Mouse (Mus musculus): ENCODE results near the gene 4930562C15Rik. TPM values are rescaled to one million over a fixed set of nuclear protein-coding genes. Genes with fewer than 3 reads are reported as not detected.

4930562C15Rik gene
- polyA plus RNA-seq, 1 experiment from 2014 or later = 1.3 TPM

DNA sequence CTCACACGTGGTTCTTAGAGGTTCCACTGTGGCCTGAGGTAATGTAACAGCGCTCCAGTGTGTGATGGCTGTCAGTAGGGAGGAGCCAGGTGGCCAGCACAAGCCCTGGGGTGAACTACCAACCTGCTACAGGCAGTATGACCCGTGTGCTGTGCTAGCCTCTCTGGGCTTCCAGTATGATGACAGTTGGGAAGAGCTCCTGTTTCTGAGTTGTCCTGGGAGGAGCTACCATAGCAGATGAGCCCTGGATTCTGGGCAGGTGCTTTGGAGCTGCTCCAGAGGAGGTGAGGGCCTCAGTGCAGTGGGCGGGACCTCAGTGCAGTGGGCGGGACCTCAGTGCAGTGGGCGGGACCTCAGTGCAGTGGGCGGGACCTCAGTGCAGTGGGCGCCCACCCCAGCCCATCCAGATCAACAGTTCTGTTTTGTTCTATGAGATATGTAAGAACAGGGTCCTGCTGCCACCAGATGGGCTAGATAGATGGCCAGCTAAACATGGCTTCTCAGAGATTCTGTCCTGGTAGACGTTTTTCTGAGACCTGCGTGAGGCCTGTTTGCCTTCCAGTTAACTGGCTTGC is 76.9 kb downstream of the 4930562C15Rik start:
- no peaks in the 10 kb centered on the region for H3K27me3 ChIP-seq (ENCODE audit: control insufficient read depth, insufficient read depth, low read length)
- H3K4me3 ChIP-seq (ENCODE audit: low read depth, low read length) = no peak overlapping the region
- no peak overlapping the region for H3K4me2 ChIP-seq (replicated peaks; ENCODE audit: low read depth, low read length)
- no peak overlapping the region for H3K9ac ChIP-seq (replicated peaks; ENCODE audit: low read depth, low read length)
- ATAC-seq (ENCODE audit: insufficient number of reproducible peaks, insufficient read depth, low FRiP score, low read depth) = no peak
- H3K36me3 ChIP-seq (ENCODE audit: control insufficient read depth, insufficient read depth, low read length) = peaks cover 48% of the 10 kb centered on the region
- 72% methylated on average over 10 of the region's 10 CpGs for WGBS
- H3K27ac ChIP-seq (ENCODE audit: low read length) = no peak overlapping the region
- no peaks in the 10 kb centered on the region for H3K4me1 ChIP-seq (ENCODE audit: control insufficient read depth, insufficient read depth, low read length)
- no peaks in the 10 kb centered on the region for H3K9me3 ChIP-seq (ENCODE audit: control insufficient read depth, low read depth, low read length)

GRCm38 (mm10) chr16:4912907-4913782 is 77.9 kb downstream of the 4930562C15Rik start:
- no peak overlapping the region for H3K9ac ChIP-seq (replicated peaks; ENCODE audit: low read depth, low read length)
- H3K4me2 ChIP-seq (replicated peaks; ENCODE audit: low read depth, low read length) = no peak overlapping the region
- H3K4me1 ChIP-seq (ENCODE audit: control insufficient read depth, insufficient read depth, low read length) = no peaks in the 10 kb centered on the region
- ATAC-seq (ENCODE audit: insufficient number of reproducible peaks, insufficient read depth, low FRiP score, low read depth) = no peak; the same call in 1 of the 2 replicates
- H3K27me3 ChIP-seq (ENCODE audit: control insufficient read depth, insufficient read depth, low read length) = no peaks in the 10 kb centered on the region
- peaks cover 47% of the 10 kb centered on the region for H3K36me3 ChIP-seq (ENCODE audit: control insufficient read depth, insufficient read depth, low read length)
- H3K9me3 ChIP-seq (ENCODE audit: control insufficient read depth, low read depth, low read length) = no peaks in the 10 kb centered on the region
- H3K27ac ChIP-seq (ENCODE audit: low read length) = peak overlapping the region; percentile 56; the same call in 1 of the 2 replicates
- WGBS = 75% methylated on average over 11 of the region's 11 CpGs
- H3K4me3 ChIP-seq (ENCODE audit: low read depth, low read length) = no peak overlapping the region

- no peaks in the 10 kb centered on the region for H3K4me1 ChIP-seq (ENCODE audit: control insufficient read depth, insufficient read depth, low read length)
- peak; percentile 59; the same call in 1 of the 2 replicates for ATAC-seq (ENCODE audit: insufficient number of reproducible peaks, insufficient read depth, low FRiP score, low read depth)
- no peak overlapping the region for H3K9ac ChIP-seq (replicated peaks; ENCODE audit: low read depth, low read length)
- no peak overlapping the region for H3K27ac ChIP-seq (ENCODE audit: low read length)
- H3K9me3 ChIP-seq (ENCODE audit: control insufficient read depth, low read depth, low read length) = no peaks in the 10 kb centered on the region
- WGBS = 36% methylated on average over 12 of the region's 12 CpGs
- peaks cover 40% of the 10 kb centered on the region for H3K36me3 ChIP-seq (ENCODE audit: control insufficient read depth, insufficient read depth, low read length)
- no peaks in the 10 kb centered on the region for H3K27me3 ChIP-seq (ENCODE audit: control insufficient read depth, insufficient read depth, low read length)
- no peak overlapping the region for H3K4me3 ChIP-seq (ENCODE audit: low read depth, low read length)
- H3K4me2 ChIP-seq (replicated peaks; ENCODE audit: low read depth, low read length) = no peak overlapping the region
Measured at GRCm38 (mm10) chr16:4913783-4914735, 78.8 kb downstream of the 4930562C15Rik start.

DNA sequence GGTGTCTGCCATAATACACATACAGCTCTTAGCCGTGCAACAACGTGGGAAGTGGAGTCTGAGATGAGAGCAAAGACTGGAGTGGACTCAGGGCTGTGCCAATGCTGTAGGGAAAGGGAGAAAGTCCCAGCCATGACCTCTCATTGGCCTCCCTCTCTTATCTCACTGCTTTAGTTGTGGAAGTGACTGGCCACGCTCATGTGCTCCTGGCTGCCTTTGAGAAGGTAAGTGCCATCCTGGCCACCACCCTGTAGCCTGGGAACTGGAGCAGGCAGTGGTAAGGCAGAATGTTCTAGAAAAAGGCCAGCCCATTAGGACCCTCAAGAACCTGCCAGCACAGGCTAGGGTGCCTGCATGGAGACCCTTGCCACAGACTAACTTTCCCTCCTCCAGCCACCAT is 80.7 kb downstream of the 4930562C15Rik start:
- Histone ChIP-seq H3K9ac (replicated peaks; ENCODE audit: low read depth, low read length) (no peak overlapping the region), H3K36me3 (ENCODE audit: control insufficient read depth, insufficient read depth, low read length) (peaks cover 28% of the 10 kb centered on the region), H3K27ac (ENCODE audit: low read length) (no peak overlapping the region), H3K9me3 (ENCODE audit: control insufficient read depth, low read depth, low read length) (no peaks in the 10 kb centered on the region), H3K4me3 (ENCODE audit: low read depth, low read length) (no peak overlapping the region), H3K4me1 (ENCODE audit: control insufficient read depth, insufficient read depth, low read length) (no peaks in the 10 kb centered on the region), H3K27me3 (ENCODE audit: control insufficient read depth, insufficient read depth, low read length) (no peaks in the 10 kb centered on the region), H3K4me2 (replicated peaks; ENCODE audit: low read depth, low read length) (no peak overlapping the region)
- WGBS = 90% methylated on average over 3 of the region's 3 CpGs
- ATAC-seq (ENCODE audit: insufficient number of reproducible peaks, insufficient read depth, low FRiP score, low read depth) = no peak

DNA sequence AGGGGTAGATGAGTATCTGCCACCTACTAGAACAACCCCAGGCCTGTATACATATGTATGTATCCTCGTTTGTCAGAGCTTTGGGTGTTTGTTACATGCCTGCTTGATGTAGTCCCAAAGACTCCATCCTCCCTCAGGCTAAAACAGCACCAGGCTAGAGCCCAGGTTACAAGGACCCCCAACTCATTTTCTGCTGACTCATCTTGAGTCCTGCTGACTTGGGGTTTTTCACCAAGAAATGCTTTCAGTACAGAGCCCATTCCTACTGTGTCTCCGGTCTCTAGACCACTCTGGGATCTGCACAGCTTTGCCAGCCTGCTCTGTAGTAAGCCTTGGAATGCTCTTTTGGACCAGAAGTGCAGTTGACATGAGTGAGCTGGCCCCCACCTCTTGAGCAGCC is 81.4 kb downstream of the 4930562C15Rik start:
- ATAC-seq (ENCODE audit: insufficient number of reproducible peaks, insufficient read depth, low FRiP score, low read depth) = no peak
- H3K27ac ChIP-seq (ENCODE audit: low read length) = no peak overlapping the region
- H3K4me1 ChIP-seq (ENCODE audit: control insufficient read depth, insufficient read depth, low read length) = no peaks in the 10 kb centered on the region
- H3K4me2 ChIP-seq (replicated peaks; ENCODE audit: low read depth, low read length) = no peak overlapping the region
- no peak overlapping the region for H3K4me3 ChIP-seq (ENCODE audit: low read depth, low read length)
- H3K9ac ChIP-seq (replicated peaks; ENCODE audit: low read depth, low read length) = no peak overlapping the region
- peaks cover 23% of the 10 kb centered on the region for H3K36me3 ChIP-seq (ENCODE audit: control insufficient read depth, insufficient read depth, low read length)
- no peaks in the 10 kb centered on the region for H3K9me3 ChIP-seq (ENCODE audit: control insufficient read depth, low read depth, low read length)
- WGBS = 88% methylated on average over 2 of the region's 2 CpGs
- H3K27me3 ChIP-seq (ENCODE audit: control insufficient read depth, insufficient read depth, low read length) = no peaks in the 10 kb centered on the region

Other genes starting within 250 kb of the 4930562C15Rik start
- 31.0 and 34.7 TPM in 2 replicates for gene Glis2, start 240.7 kb upstream of the 4930562C15Rik start, polyA plus RNA-seq (2014; fragmentation: Nextera tagmentation; extraction: Ambion mirVana)
- gene Pam16, start 210.4 kb upstream of the 4930562C15Rik start, polyA plus RNA-seq (2014; fragmentation: Nextera tagmentation; extraction: Ambion mirVana) = 84.7 and 85.5 TPM in 2 replicates
- gene Vasn, start 195.5 kb upstream of the 4930562C15Rik start, polyA plus RNA-seq (2014; fragmentation: Nextera tagmentation; extraction: Ambion mirVana) = 17.5 and 20.4 TPM in 2 replicates
- gene Dnaja3, start 195.4 kb upstream of the 4930562C15Rik start, polyA plus RNA-seq (2014; fragmentation: Nextera tagmentation; extraction: Ambion mirVana) = 57.8 and 61.6 TPM in 2 replicates
- 15.0 and 16.6 TPM in 2 replicates for gene Coro7, start 155.6 kb upstream of the 4930562C15Rik start, polyA plus RNA-seq (2014; fragmentation: Nextera tagmentation; extraction: Ambion mirVana)
- 69.7 and 70.6 TPM in 2 replicates for gene Nmral1, start 116.1 kb upstream of the 4930562C15Rik start, polyA plus RNA-seq (2014; fragmentation: Nextera tagmentation; extraction: Ambion mirVana)
- gene Hmox2, start 109.1 kb upstream of the 4930562C15Rik start, polyA plus RNA-seq (2014; fragmentation: Nextera tagmentation; extraction: Ambion mirVana) = 96.9 and 105 TPM in 2 replicates
- 83.6 and 87.0 TPM in 2 replicates for gene Cdip1, start 45.1 kb upstream of the 4930562C15Rik start, polyA plus RNA-seq (2014; fragmentation: Nextera tagmentation; extraction: Ambion mirVana)
- 41.4 and 46.1 TPM in 2 replicates for gene Ubald1, start 44.9 kb downstream of the 4930562C15Rik start, polyA plus RNA-seq (2014; fragmentation: Nextera tagmentation; extraction: Ambion mirVana)
- gene Mgrn1, start 50.8 kb downstream of the 4930562C15Rik start, polyA plus RNA-seq (2014; fragmentation: Nextera tagmentation; extraction: Ambion mirVana) = 85.4 and 91.4 TPM in 2 replicates
- gene Nudt16l1, start 103.3 kb downstream of the 4930562C15Rik start, polyA plus RNA-seq (2014; fragmentation: Nextera tagmentation; extraction: Ambion mirVana) = 158 and 161 TPM in 2 replicates
- 50.3 and 54.1 TPM in 2 replicates for gene Anks3, start 128.8 kb downstream of the 4930562C15Rik start, polyA plus RNA-seq (2014; fragmentation: Nextera tagmentation; extraction: Ambion mirVana)
- 0.35 TPM in 1 of 2 replicates, not detected in the other for gene Sept12, start 162.4 kb downstream of the 4930562C15Rik start, polyA plus RNA-seq (2014; fragmentation: Nextera tagmentation; extraction: Ambion mirVana)
- 38.4 and 38.6 TPM in 2 replicates for gene Smim22, start 171.9 kb downstream of the 4930562C15Rik start, polyA plus RNA-seq (2014; fragmentation: Nextera tagmentation; extraction: Ambion mirVana)
- gene Rogdi, start 178.1 kb downstream of the 4930562C15Rik start, polyA plus RNA-seq (2014; fragmentation: Nextera tagmentation; extraction: Ambion mirVana) = 52.3 and 61.9 TPM in 2 replicates
- gene Glyr1, start 214.4 kb downstream of the 4930562C15Rik start, polyA plus RNA-seq (2014; fragmentation: Nextera tagmentation; extraction: Ambion mirVana) = 76.6 and 81.7 TPM in 2 replicates
- 24.5 and 26.2 TPM in 2 replicates for gene Ubn1, start 214.6 kb downstream of the 4930562C15Rik start, polyA plus RNA-seq (2014; fragmentation: Nextera tagmentation; extraction: Ambion mirVana)